Mouse (Mus musculus) left cerebral cortex, adult 9 months (tissue): ENCODE results near the gene St6galnac1.
A peak's percentile ranks its signal among the peaks of the same experiment; 100 is the strongest.

ENCODE experiments used
- DNase-seq, 2 experiments: peaks; one replicate each; pipeline ENCODE4 v3.0.0; 2022; ENCODE audit warnings: low spot score in 2 of 2

St6galnac1 gene

GRCm38 (mm10) chr11:116775407-116775806 is at the start of gene St6galnac1:
Gene St6galnac1, minus strand, starts transcription at chr11:116775507.
- no peak for DNase-seq

GRCm38 (mm10) chr11:116823885-116824284 is 48.6 kb upstream of the St6galnac1 start:
- DNase-seq = peak in 1 of 2 experiments; percentile 28

DNA sequence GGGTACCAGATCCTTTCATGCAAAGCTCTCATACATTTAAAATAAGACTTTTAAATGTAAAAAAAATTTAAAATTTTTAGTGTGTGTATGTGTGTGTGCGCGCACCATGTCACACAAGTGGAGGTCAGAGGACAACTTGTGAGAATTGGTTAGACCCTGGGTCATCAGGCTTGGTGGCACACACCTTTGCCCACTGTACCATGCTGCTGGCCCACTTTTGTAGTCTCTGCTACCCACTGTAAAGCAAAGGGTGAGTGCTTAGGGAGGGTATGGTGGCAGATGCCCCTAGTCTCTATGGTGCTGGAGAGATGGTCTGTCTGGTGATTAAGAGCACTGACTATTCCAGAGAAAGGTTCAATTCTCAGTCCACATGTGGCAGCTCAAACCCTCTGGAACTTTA is 47.9 kb upstream of the St6galnac1 start:
- DNase-seq = no peak

DNA sequence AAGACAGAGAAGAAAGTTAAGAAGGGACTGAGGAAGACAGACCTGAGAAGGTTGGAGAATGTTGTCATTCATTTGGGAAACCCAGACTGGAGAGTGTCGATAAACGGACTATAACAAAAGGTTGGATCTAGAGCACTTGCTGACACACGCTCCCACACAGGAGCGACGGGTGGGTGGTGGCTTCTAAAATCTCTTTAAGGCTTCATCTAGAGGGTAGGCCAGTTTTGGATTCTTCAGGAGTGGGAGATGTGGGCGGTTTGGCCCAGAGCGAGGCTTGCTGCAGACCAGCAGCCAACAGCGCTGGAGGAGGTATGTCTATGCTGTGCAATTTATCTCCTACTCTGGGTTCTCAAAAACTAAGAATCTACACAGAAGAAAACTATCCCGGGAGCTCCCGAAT is 47.3 kb upstream of the St6galnac1 start:
- peak in 1 of 2 experiments; percentile 42 for DNase-seq

GRCm38 (mm10) chr11:116822215-116822614 is 46.9 kb upstream of the St6galnac1 start:
- DNase-seq = no peak

DNA sequence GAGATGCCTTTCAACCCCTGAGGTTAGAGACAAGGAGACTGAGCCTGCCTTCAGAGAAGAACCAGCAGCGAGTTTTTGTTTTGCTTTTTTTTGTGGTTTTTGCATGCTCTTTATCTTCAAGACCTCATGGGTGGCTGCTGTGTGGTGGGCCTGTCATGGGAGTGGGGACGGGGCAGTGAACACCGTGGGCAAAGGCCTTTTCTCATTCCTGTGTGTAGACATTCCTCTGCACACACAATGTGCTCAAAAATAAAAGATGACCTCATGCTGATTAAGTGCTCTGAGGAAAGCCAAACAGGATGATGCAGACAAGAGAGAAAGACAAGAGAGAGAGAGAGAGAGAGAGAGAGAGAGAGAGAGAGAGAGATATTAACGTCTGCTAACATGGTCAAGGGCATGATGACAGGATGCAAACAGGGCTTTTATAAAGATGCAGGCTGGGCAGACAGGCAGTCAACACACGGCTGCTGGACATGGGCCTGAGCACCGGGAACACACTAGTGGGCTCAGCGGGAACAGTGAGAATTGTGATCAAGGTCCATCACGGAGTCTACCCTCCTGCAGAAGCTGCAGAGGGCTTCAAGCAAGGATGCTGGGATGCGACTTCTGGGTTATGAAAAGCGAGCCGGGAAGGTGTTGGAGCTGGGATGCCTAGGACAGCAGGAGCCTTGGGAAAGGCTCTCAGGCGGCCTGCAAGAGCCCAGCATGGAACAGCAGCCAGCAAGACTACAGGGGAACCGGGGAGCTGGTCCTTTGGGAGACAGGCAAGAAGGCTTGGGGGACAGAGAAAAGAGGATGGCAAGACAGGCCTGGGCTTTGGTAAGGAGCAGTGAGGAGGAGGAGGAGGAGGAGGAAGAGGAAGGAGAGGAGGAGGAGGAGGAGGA is 46.0 kb upstream of the St6galnac1 start:
- DNase-seq = no peak

GRCm38 (mm10) chr11:116819932-116820593 is 44.8 kb upstream of the St6galnac1 start:
- no peak for DNase-seq

- DNase-seq = no peak
Measured at GRCm38 (mm10) chr11:116818722-116819121, 43.4 kb upstream of the St6galnac1 start.

GRCm38 (mm10) chr11:116817567-116817966 is 42.3 kb upstream of the St6galnac1 start:
- DNase-seq = no peak

DNA sequence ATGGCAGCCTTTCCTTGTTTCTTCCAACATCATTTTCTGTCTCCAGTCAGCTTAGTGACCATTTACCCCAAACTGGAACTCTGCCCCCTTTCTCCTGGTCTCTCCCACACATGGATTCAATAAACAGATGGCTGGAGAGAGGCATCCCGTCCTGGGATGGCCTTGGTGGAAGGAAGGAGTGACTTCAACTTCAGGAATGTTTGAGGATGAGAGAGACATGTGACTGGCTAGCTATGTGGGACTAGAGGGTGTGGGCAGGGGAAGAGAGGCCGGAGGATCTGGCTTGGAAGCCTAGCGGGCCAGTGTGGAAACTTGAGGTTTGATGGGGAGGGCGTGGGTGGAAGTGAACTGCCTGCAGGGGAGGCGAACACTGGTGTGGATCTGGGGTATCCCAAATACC is 41.5 kb upstream of the St6galnac1 start:
- no peak for DNase-seq

DNA sequence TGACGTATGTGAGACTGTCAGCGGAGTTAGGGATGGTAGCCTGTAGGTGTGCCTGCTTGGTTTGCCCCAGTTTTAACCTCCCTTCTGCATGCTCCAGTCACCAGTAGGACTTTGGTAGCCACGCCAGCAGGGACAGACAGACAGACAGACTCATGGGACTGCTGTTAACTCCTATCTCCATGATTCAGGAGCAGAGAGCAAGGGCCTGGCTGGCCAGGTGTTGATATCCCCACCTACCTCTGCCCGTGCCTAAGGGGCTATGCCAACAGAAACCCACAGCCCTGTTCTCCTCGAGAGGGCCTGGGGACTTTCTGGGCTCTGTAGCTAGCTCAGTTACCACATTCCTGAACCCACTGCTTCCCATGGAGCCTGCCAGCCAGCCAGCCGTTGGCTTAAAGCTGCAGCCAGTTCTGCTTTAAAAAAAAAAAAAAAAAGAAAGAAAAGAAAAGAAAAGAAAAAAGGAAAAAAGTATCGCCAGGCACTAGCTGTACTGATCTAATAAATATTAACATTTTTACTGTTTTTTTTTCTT is 39.6 kb upstream of the St6galnac1 start:
- DNase-seq = no peak

DNA sequence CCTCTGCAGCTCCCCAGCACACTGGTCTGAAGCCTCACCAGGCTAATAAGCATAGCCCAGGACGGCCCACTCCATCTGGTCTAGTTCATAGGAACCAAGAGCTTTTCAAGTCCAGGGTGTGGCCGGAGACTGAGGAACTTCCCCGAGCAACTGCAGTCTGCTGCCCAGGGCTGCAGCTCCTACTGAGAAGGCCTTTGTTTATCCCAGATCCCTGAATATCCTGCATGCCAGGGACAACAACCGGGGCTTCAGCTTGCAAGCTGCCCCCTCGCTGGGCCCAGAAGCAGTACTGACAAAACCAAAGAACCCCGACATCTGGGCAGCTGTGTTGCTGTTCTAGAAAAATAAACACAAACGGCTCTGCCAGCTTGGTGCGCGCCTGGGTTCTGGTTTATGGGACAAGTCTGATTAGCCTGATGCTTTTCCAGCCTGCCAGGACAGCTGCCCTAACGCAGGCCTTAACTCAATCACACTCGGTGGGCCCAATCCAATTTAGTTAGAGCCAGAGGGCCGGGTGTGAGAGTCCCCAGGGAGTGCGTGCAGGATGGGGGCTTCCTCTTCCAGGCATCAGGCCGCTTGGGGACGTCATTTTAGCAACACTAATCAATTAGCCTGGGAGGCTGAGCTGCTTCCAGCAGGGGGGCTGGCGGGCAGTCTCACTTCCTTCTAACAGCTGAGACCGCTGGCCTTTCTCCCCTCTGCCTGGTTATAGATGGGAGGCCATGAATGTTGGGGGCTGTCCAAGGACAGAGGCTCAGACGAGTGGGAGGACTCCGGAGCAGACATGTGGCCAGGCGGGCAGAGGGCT is 39.0 kb upstream of the St6galnac1 start:
- DNase-seq = no peak

DNA sequence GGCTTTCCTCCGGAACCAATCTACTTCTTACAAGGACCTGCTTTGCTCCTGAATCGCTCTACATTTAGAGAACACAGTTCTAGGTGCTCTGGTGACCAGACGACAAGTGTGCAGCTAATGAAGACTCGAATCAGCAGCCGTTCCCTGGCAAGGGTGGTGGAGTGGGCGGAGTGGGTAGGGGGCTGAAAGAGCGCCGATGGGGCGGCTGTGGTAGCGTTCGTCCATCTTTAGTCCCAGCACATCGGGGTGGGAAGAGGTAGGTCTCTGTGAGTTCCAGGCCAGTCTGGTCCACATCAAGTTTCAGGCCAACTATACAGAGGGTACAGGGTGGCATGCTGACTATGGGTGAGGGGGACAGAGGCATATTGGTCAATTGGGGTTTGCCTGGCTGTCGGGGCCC is 38.3 kb upstream of the St6galnac1 start:
- no peak for DNase-seq

DNA sequence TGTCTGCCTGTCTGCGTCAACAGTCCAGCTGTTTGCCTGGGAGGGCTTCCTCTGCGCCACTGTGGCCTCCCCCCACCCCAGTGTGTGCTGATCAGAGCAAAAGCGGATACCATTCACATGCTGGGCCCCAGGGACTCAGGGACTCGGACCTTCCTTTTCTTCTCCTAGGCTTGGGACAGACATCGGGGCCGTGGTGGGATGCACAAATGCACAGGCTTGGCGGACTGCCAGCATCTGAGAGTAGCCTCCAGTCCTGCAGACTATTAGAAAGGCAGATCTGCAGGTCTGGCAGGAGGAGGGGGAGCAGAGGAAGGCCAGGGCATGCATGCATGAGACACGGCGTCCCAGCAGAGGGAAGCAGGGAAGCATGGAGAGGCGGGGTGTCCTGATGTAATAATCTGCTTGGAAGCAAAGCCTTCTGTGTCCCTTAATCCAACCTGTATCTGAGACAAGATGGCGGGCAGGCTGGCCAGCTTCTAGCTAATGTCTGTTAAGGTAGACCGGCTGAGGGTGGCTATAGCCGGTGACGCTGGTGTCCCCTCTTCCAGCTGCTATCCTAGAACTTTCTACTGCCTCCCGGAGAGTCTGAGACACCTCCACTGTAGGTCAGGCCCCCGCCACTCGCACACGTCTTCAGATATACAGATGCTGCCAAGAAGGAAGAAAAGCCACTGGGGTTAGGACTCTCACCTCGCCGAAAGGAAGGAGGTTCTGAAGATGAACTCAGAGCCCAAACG is 37.7 kb upstream of the St6galnac1 start:
- no peak for DNase-seq

DNA sequence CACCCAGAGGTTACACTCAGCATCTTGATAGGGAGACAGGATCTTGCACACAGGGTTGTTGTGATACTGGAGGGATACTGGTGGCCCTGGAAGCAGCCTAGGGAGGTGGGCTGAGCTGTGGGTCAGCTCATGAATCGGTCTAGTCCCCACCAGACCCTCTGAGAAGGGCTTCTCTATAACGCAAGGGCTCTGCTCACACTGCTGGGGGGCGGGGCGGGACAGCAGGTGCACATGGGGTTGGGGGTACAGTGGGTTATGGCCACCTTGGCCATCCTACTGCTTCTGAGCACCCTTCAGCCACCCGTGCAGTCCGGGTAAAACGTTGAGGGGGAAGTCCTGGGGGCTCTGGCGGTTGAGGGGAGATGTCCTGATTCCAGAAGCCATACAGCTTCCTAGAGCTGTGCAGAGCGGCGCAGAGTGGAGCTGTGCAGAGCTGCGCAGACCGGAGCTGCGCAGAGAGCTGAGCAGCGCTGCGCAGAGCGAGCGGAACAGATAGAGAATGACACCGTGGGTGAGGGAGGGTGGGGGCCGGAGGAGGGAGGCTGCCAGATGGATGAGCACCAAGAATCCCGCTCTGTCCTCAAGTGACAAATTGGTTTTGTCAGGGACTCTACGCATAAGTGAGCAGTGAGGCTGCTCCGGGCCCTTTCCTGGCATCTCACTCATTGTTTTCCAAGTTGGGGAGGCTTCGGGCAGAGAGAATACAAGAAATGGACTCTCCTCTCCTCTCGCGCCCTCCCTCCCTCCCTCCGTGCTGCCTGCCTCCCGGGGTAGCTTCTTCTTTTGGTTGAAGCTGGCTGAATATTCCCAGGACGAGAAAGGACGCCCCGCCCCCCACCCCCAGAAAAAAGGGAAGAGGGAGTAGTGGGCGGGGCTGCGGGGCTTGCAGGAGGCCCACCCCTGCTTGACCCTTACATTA is 35.9 kb upstream of the St6galnac1 start:
- peak; percentile 70 to 72 for DNase-seq

- DNase-seq = no peak
Measured at GRCm38 (mm10) chr11:116810528-116810927, 35.2 kb upstream of the St6galnac1 start.

- DNase-seq = no peak
Measured at GRCm38 (mm10) chr11:116809520-116809919, 34.2 kb upstream of the St6galnac1 start.

- DNase-seq = no peak
Measured at GRCm38 (mm10) chr11:116808811-116809395, 33.6 kb upstream of the St6galnac1 start.

DNA sequence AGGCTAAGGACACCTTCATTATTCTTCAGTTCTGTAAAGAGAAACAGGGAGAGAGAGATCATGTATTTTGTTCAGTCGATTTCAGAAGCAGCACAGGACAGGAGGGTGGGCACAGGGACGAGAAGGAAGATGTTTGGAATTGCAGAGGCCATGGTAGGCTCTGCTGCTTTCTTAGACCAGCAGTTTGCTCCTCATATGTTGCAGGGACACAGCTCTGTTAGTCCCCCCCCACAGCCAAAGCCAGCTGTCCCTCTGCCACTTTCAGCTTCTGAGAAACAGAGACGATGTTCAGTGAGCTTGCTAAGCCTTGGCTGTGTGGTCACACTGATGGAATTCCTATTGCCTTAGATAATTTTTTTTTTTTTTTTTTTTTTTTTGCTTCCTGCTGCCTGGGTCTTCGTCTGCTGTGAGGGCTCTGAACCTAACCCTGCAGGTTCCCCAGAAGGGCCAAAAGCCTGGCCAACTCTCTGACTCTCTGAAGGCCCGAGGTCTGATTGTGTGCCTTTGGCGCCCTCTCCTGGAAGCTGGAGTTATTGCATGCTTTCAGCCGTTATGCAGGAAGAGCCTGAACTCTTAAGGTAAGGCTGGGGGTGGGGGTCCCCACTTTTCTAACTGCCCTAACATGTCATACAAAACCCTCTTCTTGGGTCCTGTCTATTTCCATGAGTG is 32.8 kb upstream of the St6galnac1 start:
- peak in 1 of 2 experiments; percentile 88 for DNase-seq
